Mouse (Mus musculus): ENCODE results near the gene Mtus2.
"Not testable (repeated sequence)": the region's sequence is repeated elsewhere in the genome, so short reads cannot be mapped to it uniquely, and the experiment has no call there.

The Mtus2 gene

GRCm38 (mm10) chr5:147956821-147957564 lies at the start of gene Mtus2:
TSS of gene Mtus2 (plus strand) at chr5:147957320.
- DNase-seq, result peak; percentile 53

- peak; percentile 40 for DNase-seq
These were observed 49.3 kb upstream of the Mtus2 start for GRCm38 (mm10) chr5:147907851-147908250.

- DNase-seq, result no peak
These were observed 46.2 kb upstream of the Mtus2 start for GRCm38 (mm10) chr5:147910807-147911509.

GRCm38 (mm10) chr5:147911744-147912143 lies 45.4 kb upstream of the Mtus2 start:
- no peak for DNase-seq

GRCm38 (mm10) chr5:147913241-147913842 lies 43.8 kb upstream of the Mtus2 start:
- peak; percentile 17 for DNase-seq

GRCm38 (mm10) chr5:147915038-147915566 lies 42.0 kb upstream of the Mtus2 start:
- DNase-seq, result no peak

- DNase-seq, result no peak
These were observed 40.9 kb upstream of the Mtus2 start for GRCm38 (mm10) chr5:147916171-147916570.

GRCm38 (mm10) chr5:147918044-147918846 lies 38.9 kb upstream of the Mtus2 start:
- DNase-seq, result peak; percentile 71

GRCm38 (mm10) chr5:147924621-147925020 lies 32.5 kb upstream of the Mtus2 start:
- DNase-seq, result no peak

GRCm38 (mm10) chr5:147925935-147926604 lies 31.1 kb upstream of the Mtus2 start:
- peak; percentile 31 for DNase-seq

GRCm38 (mm10) chr5:147928668-147929497 lies 28.2 kb upstream of the Mtus2 start:
- no peak for DNase-seq

GRCm38 (mm10) chr5:147935096-147935495 lies 22.0 kb upstream of the Mtus2 start:
- DNase-seq, result no peak

GRCm38 (mm10) chr5:147939226-147939625 lies 17.9 kb upstream of the Mtus2 start:
- DNase-seq, result no peak

- DNase-seq, result peak; percentile 29
These were observed 12.0 kb upstream of the Mtus2 start for GRCm38 (mm10) chr5:147945000-147945666.

- DNase-seq, result no peak
These were observed 7.2 kb upstream of the Mtus2 start for GRCm38 (mm10) chr5:147949881-147950280.

GRCm38 (mm10) chr5:147951751-147952150 lies 5.4 kb upstream of the Mtus2 start:
- no peak for DNase-seq

GRCm38 (mm10) chr5:147953181-147953580 lies 3.9 kb upstream of the Mtus2 start:
- DNase-seq, result not testable (repeated sequence)

GRCm38 (mm10) chr5:147955671-147956070 lies 1.4 kb upstream of the Mtus2 start:
- DNase-seq, result no peak

GRCm38 (mm10) chr5:147956421-147956820 lies 699 bp upstream of the Mtus2 start:
- DNase-seq, result no peak

- peak; percentile 53 for DNase-seq
These were observed 612 bp downstream of the Mtus2 start for GRCm38 (mm10) chr5:147957592-147958271.

All from kidney, adult 9 months (tissue).